Mouse (Mus musculus) right cerebral cortex, postnatal 14 days (tissue): ENCODE results near the gene Ralb.

Experiments
- DNase-seq: peaks from one replicate; pipeline ENCODE4 v3.0.0; 2022

Ralb gene

DNA sequence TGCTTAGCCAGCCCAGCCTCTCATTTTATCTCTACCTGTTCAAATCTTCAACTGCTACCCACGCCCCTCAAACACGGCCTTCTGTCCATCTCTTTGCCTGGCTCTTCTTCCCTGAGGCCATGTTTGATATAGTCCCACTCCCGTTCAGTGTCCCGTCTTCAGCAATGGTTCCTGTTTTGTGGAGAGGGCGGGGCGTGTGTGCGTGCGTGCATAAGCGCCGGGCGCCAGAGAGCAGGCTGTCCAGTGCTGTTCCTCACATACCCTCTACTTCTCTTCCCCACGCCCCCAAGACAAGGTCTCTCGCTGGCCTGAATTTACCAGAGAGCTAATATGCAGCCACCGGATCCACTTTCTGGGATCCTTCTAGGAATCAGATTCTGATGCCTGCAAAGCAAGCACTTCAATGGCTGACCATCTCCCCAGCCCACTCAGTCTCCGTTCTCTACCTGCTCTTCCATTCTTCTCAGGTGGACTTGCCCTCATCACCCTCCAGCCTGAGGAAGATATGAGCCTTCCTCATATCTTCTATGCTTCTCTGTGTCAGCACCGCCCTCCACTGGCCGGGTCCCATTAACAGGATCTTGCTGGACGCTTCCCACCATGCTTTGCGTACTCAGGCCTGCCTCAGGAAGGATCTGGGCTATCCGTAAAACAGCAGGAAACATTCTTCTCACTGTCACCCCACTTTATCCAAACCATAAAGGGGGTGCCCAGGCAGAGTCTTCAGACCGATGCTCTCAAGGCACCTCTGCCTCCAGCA is 60.8 kb downstream of the Ralb start:
- DNase-seq: no peak

- DNase-seq: no peak
These were observed 61.7 kb downstream of the Ralb start for GRCm38 (mm10) chr1:119442901-119443300.

GRCm38 (mm10) chr1:119438105-119438637 is 66.4 kb downstream of the Ralb start:
- no peak for DNase-seq

DNA sequence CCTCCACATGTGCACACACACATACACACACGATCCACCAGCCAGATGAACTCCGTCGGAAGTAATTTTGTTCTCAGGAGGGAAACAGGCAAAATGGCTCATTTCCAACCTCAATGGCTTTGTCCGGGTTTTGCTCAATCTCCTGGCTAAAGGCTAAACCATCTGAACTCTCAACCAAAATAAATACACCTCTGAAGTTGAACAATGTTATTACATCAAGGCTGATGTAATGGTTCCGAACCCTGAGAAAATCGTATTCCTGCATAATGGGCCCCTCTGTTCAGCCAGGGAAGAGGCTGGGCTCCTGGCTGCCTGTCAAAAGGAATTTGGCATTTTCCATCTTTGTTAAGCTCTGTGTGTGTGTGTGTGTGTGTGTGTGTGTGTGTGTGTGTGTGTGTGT is 67.2 kb downstream of the Ralb start:
- no peak for DNase-seq

- DNase-seq: no peak
These were observed 80.3 kb downstream of the Ralb start for GRCm38 (mm10) chr1:119424141-119424860.

GRCm38 (mm10) chr1:119423510-119423909 is 81.1 kb downstream of the Ralb start:
- DNase-seq: peak; percentile 65

DNA sequence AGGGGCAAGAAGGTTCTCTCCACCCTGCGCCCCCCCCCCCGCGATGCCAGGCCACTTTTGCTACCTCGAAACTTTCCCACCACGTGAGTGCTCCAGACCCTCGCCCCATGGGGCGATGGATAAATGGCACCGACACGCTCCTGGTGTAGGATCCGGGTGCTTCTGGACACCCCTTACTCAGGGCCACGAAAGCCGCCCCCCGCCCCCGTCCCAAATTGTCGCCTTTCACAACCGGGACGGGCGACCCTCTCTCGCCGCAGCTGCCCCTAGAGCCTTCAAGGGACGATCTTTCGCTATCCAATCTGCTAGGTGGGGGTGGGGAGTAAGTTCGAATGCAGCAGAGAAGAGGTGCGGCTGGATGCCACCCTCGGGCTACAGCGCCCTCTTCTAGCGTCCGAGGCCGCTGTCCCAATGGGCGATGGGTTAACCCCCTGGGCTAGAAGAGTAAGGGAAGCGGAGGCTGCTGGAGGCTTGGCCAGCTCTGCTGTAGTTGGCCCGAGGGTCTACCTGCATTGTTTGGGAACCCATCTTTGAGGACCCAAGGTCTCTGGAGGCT is 82.1 kb downstream of the Ralb start:
- no peak for DNase-seq

GRCm38 (mm10) chr1:119421576-119422421 is 82.8 kb downstream of the Ralb start, which contains the start of gene Inhbb:
Gene Inhbb, minus strand, starts transcription at chr1:119422248.
- DNase-seq: peak; percentile 36

- peak; percentile 26 for DNase-seq
These were observed 83.5 kb downstream of the Ralb start for GRCm38 (mm10) chr1:119420984-119421575.
